Mouse (Mus musculus): ENCODE results near the gene Ick.

DNA sequence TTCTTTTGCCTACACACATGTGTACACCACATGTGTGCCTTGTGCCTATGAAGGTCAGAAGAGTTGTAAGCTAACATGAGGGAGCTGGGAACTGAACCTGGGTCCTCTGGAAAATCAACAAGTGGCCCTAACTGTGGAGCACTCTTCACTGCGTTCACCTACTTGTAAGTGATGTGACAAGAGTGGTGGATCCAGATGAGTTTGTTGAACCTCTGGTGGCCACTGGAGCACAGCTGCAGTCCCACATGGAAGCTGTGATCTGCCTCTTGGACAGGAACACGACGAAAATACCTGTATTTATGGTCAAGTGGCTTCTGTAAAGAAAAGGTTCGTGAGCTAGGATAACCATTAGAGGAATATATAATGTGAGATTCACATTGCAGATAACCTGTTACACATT is 24.7 kb upstream of the Ick start:
- TF ChIP-seq POLR2A (IDR thresholded peaks at IDR 0.05; ENCODE audit: borderline replicate concordance, extremely low read depth, insufficient read depth, insufficient read length, poor library complexity, severe bottlenecking) (no peak), CTCF (IDR thresholded peaks at IDR 0.05; ENCODE audit: borderline replicate concordance, extremely low read depth, insufficient read depth, insufficient read length) (no peak)

Data from brain, embryonic 14.5 days (tissue).